Mouse (Mus musculus) testis, postnatal 14 days (tissue): ENCODE results near the gene Stard13.

Source experiments
- DNase-seq: peaks from one replicate; pipeline ENCODE4 v3.0.0; 2021; ENCODE audit warnings: low spot score

Stard13 gene

DNA sequence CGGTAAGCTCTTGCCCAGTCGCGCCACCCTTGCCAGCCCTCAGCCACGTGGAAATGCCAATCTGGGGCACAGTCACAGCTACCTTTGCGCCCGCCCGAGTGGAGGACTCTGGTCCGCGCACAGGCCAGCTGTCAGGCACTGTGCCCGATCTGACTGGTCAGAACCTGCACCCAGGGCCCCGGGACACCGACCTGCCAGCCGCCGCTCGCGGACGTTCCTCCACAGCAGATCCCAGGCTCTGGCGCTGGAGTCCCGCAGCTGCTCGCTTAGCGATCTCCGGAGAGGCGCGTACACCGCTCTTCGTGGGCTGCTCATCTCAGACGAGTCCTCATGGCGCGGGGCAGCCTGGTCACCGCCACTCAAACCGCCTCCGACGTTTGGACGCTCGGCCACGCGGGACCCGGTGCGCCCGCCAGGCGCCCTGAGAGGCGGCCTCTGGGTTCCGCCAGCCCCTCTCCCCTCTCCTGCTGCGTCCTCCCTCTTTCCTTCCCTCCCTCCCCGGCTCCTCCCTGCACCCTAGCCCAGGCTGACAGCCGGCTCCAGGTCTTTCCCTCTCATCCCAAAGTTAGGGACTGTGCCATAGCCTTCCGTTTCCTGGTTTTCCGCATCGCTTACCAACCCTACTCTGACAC is at the start of gene Stard13:
TSS of gene Stard13 (minus strand) at position 437 of the 632 bp plus-strand sequence.
- DNase-seq: peak; percentile 10

DNA sequence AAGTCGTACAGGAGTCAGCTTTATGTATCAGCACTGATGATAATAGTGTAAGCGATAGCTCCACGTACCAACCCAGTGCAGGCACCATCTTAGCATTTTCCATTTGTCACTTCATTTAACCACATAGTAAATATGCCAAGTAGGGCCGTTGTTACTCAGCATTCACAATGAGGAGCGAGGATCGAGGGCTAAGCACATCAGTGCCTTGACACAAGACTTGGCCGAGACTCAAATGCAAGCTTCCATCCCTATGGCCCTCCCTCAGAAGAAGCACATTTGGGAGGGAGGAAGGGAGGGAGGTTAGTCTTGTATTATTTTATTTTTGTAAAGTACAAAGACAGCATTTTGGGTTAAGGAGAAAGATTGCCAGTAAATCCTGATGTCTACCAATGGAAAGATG is 45.9 kb upstream of the Stard13 start:
- DNase-seq: no peak

DNA sequence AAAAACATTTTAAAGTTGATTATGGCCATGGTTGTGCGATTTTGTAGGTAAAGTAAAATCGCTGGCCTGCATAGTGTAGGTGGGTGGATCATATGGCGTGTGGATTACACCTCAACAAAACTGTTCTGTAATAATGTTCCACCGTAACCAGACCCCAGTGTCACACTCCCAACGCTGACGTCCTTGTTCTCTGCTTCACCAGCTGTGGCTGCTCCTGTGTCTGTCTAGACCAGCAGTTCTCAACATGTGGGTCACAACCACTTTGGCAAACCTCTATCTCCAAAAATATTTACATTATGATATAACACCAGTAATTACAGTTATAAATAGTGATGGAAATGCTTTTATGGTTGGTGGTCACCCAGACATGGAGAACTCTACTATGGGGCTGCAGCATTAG is 44.3 kb upstream of the Stard13 start:
- no peak for DNase-seq

DNA sequence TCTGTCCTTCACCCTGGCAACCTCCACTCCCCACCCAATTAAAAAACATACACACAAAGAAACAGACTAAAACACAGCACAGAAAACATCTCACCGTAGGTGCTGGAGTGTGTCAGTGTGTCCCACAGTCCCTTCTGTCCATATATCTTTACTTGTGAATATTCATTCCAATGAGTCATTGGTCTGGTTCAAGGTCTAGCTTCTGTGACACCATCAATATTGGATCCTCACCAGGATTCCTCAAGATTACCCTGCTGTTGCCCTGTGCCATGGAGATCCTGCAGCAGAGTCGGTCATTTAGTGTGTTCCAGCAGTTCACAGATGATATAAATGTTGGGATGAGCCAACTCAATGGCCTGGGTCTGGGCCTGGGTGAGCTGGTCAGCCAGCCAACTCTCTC is 42.4 kb upstream of the Stard13 start:
- no peak for DNase-seq

DNA sequence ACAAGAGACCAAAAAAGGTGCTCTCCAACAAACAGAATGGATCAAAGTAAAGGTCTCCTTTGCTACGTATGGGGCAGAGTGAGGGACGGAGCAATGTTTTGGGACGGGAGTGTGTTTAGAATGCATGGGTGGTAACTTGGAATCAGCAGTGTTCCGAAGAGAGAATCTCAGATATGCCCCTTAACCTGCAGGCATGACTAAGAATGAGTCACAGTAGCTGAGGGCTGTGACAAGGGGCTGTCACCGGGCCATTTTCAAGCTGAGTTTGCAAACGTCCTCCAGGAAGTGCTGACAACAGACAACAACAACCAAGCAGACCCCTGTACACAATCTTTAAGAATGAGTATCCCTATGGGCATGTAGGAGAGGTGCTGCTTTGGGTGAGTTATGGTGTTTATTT is 40.6 kb upstream of the Stard13 start:
- no peak for DNase-seq

DNA sequence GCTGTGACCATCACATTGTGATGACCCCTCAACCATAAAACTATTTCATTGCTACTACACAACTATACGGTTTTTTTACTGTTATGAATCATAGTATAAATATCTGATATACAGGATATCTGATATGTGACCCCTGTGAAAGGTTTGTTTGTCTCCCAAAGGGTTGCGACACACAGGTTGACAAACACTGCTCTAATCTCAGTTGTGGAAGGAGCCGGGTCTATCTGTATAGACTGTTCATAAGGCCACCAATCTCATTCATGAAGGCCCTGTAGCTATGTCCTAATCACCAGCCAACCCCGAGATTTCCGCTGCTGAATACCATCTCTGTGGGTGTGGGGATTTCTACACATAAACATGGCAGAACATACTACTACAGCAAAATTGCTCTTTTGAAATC is 37.2 kb upstream of the Stard13 start:
- no peak for DNase-seq

DNA sequence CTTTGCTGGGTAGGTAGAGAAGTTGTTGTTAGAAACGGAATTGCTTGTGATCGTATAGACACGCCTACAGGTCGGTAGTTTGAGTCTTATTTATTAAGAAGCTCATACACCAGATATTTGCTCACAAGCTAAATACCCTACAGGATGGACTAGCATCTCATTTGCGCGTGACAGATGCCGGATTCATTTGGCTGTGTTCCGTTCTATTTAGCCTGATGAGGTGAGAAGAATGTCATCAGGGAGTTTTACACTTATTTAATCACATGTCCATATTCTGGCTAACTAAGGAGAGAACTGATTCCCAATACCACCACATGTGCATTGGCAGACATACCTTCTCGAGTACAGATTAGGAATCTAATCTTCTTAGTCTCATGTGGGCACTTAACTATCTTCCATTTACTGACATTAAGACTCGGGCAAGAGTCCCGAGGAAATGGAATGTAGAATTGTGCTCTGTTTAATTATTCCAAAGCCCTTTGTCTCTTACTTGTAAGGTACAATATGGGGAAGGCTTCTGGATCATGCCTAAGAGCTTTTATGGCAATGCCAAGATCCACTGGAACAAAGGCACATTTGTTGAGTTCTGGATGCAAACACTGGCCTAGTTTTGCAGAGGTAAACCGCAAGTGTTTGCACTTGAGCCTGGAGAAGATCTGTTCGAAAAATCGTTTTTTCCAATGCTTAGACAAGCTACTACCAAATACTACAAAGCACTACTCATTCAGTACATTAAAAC is 33.4 kb upstream of the Stard13 start:
- DNase-seq: no peak

DNA sequence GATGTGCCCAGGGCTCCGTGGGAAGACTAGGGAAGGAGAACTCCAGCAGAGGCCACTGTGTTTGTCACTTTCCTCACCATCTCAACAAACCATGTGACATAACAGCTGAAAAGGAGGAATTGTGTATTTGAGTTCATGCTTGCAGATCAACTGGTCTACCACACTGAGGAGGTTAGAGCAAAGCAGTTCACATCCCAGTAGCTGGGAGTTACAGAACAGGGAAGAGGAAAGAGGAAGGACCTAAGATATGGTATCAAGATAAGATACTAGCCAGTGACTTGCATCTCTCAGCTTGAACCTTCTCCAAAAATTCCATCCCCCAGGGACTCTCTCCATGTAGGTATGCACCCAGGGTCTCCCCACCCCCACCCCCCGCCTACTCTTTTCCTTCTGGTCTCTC is 27.9 kb upstream of the Stard13 start:
- no peak for DNase-seq

DNA sequence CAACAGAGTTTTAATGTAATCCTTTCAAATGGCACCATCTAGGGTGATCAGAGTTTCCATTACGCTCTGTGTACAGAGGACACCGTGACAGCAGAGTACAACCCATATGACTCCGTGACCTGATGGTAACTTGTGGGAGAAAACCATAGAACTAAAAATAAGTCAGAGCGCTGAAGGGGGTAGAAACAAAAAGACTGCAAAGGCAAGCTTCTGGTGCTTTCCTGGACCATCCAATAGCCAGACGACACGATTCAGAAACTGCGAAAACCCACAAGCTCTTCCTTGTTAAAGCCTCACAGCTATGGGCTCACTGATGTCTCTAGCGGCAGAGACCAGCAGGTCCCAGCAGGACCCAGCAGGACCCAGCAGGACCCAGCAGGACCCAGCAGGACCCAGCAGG is 18.6 kb upstream of the Stard13 start:
- DNase-seq: no peak

DNA sequence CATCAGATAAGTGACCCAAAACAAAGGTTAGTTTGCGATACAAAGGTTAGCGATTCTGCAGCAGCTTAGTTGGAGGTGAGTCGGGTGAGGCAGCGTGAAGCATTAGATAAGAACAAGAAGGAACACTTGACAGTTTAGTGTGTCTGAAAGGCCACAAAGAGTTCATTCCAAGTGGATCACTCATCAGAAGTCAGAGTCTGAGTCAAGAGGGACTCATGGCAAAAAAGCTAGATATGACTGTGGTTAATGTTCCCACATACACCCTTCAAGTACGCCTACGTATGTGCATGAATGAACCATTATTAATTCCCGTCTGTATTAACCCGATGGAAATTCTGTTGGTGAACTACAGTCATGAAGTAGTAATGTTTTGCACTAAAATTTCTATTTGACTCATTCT is 18.0 kb upstream of the Stard13 start:
- DNase-seq: no peak

DNA sequence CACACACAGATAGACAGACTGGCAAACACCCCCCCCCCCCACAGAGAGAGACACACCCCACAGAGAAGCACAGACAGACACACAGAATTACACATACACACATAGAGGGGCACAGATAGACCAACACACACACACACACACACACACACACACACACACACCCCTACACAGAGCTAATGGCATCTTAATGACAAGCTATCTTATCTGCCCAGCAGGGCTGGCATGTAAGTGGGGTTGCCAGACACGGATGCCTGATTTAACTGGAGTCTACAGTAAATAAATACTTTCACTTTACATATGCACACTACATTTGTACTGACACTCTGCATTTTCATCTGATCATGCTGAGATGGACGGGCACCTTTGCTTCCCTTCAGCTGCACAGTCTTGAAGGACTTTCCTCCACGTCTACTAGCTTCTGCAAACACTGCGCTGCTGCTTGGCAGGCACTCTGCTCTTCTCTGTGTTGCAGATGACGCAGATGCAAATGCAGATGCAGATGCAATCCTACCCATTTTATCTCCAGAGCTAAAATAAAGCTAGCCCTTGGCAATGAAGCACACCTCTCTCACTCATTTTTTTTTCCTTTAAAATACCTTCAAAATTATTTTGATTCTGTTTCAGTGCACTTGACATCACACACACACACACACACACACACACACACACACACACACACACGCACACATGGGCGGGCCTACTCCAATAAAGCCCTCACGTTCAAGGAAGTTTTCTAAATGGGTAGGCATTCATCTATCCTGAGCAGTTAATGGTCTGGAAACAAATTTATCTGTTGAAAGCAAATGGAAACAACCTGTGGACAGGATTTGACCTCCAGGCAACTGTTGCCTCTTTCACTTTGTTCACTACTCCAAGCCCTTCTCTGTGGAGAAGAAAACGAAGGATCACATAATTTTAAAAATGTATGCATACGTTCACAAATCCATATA is 15.3 kb upstream of the Stard13 start:
- no peak for DNase-seq

DNA sequence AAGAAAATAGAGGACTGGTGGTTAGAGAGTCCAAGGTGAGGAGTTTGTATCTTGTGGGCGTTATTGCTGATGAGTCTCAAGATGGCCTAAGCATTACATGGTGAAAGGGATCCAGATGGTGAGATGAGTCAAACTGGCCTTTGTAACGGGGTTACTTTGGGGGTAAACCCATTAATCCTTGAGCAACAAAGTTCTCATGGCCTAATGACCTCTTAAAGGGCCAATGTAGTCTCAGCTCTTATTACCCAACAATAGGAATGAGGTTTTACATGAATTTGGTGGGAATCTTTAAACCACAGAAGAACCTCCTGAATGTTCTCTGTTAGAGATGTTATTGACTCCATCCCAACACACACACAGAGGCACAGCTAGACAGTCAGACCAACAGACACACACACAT is 14.4 kb upstream of the Stard13 start:
- DNase-seq: no peak

DNA sequence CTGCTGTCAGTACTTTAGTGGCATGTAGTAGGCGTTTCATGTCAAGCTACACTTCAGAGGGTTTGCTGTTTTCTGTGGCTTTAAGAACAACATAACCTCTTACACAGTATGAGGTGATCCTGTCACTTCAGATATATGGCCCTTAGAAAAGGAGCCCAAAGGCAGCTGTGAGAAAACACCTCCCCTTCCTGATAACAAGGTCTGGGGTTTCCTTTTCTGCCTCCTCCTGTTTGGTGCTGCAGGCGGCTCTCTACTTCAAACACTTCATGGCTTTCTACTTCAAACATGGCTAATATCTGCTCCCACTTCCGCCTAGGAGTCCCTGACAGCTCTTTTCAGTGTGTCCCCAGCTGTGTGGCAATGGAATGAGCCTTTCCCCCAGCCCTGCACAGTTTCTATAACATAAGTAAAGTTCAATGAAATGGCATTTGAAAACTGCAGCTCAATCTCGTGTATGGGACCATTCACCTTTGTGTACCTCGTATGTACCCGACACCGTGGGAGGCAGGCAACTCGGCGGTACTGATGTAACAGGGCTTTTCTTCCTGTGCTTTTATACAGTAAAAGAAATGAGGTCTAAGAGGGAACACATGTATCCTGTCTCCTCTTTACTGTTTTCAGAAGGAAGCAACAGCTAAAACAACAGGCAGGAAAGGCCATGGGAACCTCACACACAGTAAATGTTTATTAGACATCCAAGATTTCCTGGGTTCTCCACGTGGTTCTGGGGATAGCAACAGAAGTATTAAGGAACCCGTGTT is 13.7 kb upstream of the Stard13 start:
- no peak for DNase-seq

DNA sequence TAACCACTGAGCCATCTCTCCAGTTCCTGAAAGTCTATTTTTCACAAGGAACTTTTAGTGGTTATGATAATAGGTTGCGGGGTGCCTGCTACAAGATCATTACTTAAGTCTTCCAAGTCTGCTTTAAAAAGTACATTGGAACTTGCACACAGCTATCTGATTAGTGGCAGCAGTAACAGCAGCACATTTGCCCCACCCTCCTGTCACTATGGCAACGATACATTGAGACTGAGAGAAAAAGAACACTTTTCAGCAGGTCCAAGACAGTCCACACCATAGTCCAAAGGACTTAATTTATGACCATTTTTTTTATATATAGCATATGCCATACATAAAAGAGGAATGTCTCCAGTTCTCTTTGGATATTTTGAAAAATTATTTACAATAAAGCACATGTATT is 12.7 kb upstream of the Stard13 start:
- DNase-seq: no peak

DNA sequence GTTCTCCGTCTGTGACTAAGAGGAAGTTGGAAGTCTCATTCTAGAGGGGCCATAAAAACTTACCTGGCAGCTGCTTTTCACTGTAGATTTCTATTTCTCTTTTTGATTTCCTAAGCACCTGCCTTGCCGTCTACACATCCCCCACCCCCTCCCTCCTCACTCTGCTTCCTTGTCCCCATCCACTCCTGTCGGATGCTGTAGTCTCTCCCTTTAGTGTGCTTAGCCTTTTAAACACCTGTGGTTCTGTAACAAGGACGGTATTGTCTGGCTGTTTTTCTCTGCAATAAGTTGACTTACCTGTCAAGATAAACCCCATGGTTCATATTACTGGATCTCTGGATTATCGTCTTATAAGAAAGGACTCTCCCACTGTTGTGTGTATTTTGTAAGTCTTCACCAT is 11.9 kb upstream of the Stard13 start:
- no peak for DNase-seq

DNA sequence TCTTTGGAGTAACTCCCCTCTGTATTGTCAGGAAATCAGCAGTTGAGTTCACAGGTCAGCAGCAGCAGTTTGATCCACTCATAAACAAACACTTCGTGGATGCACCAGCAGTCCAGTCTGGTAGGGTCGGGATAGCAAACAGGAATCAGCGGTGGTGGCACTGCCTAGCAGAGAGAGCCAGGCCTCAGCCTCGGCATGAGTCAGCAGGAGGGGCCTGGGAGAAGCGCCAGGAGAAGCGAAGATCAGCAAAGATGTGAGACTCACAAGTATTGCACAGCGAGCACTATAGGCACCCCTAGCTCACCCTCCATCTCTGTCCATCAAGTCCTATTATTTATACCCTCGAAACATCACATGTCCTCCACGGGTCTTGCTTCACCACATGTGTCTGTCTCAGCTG is 5.1 kb upstream of the Stard13 start:
- no peak for DNase-seq

DNA sequence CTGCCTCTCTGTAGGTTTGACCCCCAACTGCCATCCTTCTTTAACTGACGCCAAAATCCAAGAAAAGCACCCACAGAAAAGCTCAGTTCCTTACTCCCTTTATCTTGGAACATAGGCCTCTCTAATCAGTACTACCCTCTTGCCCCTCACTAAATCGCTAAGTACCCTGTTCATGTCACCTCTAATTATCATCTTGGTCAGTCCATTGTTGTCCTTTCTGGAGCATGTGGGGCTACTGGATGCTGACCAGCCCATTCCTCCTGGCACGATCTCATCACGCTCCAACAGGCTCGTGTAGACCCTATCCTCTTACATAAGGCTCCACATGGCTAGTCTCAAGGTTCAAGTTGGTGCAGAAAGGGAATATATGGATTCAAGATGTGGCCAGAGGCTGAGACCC is 2.8 kb upstream of the Stard13 start:
- no peak for DNase-seq

DNA sequence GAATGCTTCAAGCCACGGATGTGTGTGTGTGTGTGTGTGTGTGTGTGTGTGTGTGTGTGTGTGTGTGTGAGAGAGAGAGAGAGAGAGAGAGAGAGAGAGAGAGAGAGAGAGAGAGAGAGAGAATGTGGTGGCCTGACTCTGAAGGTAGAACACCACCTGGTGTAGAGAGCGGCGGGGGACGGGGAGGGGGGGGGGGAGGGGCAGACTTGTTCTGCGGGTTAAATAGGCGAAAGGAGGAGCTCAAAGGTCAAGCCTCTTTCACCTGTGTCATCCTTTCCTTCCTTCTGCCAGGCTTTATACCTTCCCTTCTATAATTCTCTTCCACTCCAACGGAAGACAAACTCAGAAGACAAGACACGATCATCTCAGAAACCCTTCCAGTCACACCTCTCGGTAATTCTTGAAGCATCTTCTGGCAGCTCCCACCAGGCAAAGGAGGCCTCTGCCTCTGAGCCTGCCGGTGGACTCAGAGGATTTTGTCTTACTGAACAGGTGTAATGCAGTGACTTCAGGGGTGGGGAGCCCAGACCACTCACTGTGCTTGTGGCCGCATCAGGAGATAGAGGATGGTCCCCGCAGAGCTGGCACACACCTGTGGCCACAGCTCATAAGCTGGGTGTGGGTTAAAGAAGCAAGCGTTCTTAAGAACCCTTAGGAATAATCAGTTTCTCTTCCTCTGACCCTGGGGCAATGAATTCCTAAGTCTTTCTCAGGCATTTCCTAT is 898 bp downstream of the Stard13 start:
- no peak for DNase-seq

DNA sequence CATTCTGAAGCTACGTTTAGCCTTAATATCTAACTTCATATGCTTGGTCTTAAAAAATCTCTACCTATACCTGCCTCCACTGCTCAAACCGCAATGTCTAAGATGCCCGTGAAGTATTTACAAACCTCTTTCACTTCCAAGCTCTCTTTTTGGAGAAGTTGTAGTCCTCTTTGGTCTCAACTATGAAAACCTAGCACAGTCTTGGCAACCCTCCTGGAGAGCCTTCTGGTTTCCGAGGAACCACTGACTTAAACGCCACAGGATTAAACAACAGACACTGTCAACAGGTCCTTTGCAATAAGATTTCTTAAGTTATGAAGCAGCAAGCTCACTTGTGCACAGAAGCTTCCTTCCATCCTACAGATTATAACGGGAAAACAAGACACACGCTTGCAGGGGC is 1.8 kb downstream of the Stard13 start:
- no peak for DNase-seq

DNA sequence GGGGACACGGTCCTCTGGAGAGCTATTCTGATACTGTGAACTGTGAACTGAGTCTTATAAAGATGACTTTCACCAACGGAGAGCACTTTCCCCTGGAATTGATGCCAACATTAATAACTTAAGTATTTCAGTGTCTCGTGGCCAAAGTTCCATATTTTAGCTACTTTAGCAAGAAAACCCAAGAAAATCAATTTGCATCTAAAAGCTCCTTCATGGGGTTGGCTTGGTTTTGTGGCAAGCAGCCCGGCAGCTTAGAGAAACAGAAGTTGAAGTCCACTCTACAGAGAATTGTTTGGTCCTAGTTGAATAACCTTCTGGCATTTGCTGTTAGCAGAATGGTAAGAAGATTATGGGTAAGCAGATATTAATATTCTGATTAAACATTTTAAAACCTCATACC is 2.2 kb downstream of the Stard13 start:
- DNase-seq: no peak

DNA sequence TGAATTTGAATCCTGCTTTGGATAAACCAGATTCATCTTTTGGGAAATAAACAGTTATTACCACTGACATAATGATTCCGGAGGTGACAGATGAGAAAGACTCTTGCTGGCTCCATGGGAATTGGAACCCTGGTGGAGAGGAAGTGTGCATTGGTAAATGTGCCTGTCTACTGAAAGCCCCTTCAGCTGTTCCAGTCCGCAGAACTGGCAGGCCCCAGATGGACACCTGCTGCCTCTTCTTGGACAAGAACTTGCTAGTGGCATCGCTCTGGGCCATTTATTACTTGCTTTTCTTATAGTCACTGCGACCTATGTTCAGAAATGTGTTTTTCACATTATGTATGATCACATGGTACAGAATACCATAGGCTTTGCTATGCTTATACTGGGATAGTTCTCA is 3.2 kb downstream of the Stard13 start:
- no peak for DNase-seq
